In the genomic region with DNA sequence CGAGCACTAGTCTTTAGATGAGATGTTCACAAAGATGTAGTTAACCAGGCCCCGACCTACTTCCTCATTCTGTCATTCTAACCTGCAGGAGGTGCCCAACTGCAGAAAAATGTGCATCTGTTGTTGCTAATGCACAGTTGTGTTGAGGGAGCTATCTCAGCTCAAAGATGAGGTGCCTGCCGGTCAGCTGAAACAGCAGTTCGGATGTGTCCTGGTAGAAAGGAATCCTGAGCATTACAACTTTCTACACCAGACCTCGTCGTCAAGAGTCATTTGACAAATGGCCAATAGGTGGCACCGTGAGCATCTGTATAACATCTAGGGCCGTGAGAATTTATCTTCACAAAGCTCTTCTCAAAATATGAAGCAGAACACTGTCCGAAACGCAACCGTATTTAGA, we compare ENCODE assay signal across 8 mouse cellular contexts. TPM values are rescaled to one million over a fixed set of nuclear protein-coding genes. Genes with fewer than 3 reads are reported as not detected.
A peak's percentile ranks its signal among the peaks of the same experiment; 100 is the strongest.
DNase-seq lines count a peak whose midpoint lies in the region; ATAC-seq lines count a peak whose summit lies in the region.

No protein-coding gene starts in this region.

- no peak overlapping the region for H3K4me3 ChIP-seq in forebrain, embryonic 14.5 days (ENCODE audit: low read depth, low read length)
- H3K4me3 ChIP-seq in forebrain, embryonic 16.5 days (replicated peaks; ENCODE audit: low read length) = no peak overlapping the region
- H3K4me3 ChIP-seq in embryonic facial prominence, embryonic 12.5 days = no peak overlapping the region
- H3K4me3 ChIP-seq in lung, embryonic 16.5 days (ENCODE audit: low read length) = no peak overlapping the region

- ATAC-seq in forebrain, embryonic 14.5 days = no peak
- no peak for ATAC-seq in forebrain, embryonic 16.5 days
- 0 out of 2 replicates have a peak, but pooled peaks have one; percentile 47 for ATAC-seq in embryonic facial prominence, embryonic 12.5 days (ENCODE audit: insufficient number of reproducible peaks, insufficient read depth, low FRiP score, low TSS enrichment)
- ATAC-seq in lung, embryonic 16.5 days (ENCODE audit: low read depth) = no peak

- no peak overlapping the region for H3K27ac ChIP-seq in forebrain, embryonic 14.5 days (ENCODE audit: low read depth, low read length)
- no peak overlapping the region for H3K27ac ChIP-seq in forebrain, embryonic 16.5 days (ENCODE audit: low read length)
- no peak overlapping the region for H3K27ac ChIP-seq in embryonic facial prominence, embryonic 12.5 days
- H3K27ac ChIP-seq in lung, embryonic 16.5 days (ENCODE audit: low read length) = no peak overlapping the region

- no peak overlapping the region for H3K4me2 ChIP-seq in forebrain, embryonic 14.5 days (ENCODE audit: low read length)
- H3K4me2 ChIP-seq in forebrain, embryonic 16.5 days (ENCODE audit: low read length) = no peak overlapping the region
- no peak overlapping the region for H3K4me2 ChIP-seq in embryonic facial prominence, embryonic 12.5 days (replicated peaks)
- no peak overlapping the region for H3K4me2 ChIP-seq in lung, embryonic 16.5 days (ENCODE audit: low read depth, low read length)

- DNase-seq in forebrain, embryonic 14.5 days (ENCODE audit: low spot score) = peak; percentile 87
- DNase-seq in 3T3-L1 (ENCODE audit: low read depth, low spot score) (peak; percentile 88), adipocyte (ENCODE audit: low spot score) (peak; percentile 79)
- peak; percentile 78 for DNase-seq in kidney, postnatal 10 days
- peak; percentile 49 for DNase-seq in right cerebral cortex, postnatal 4 days

- H3K4me1 ChIP-seq in forebrain, embryonic 14.5 days (ENCODE audit: control insufficient read depth, insufficient read depth, low read length) = peaks cover 2% of the 10 kb centered on the region; the same call in 1 of the 2 replicates
- H3K4me1 ChIP-seq in forebrain, embryonic 16.5 days (replicated peaks; ENCODE audit: control insufficient read depth, insufficient read depth, low read length) = no peaks in the 10 kb centered on the region
- H3K4me1 ChIP-seq in embryonic facial prominence, embryonic 12.5 days = peaks cover 11% of the 10 kb centered on the region; the same call in 1 of the 2 replicates
- peaks cover 5% of the 10 kb centered on the region for H3K4me1 ChIP-seq in lung, embryonic 16.5 days (replicated peaks; ENCODE audit: control insufficient read depth, insufficient read depth, low read length)

- 32% methylated on average over 11 of the region's 11 CpGs for WGBS in forebrain, embryonic 14.5 days
- 25% methylated on average over 11 of the region's 11 CpGs for WGBS in forebrain, embryonic 16.5 days
- 25% methylated on average over 11 of the region's 11 CpGs for WGBS in embryonic facial prominence, embryonic 12.5 days
- WGBS in lung, embryonic 16.5 days = 13% methylated on average over 11 of the region's 11 CpGs

- no peak overlapping the region for H3K9ac ChIP-seq in forebrain, embryonic 14.5 days (ENCODE audit: low read length)
- H3K9ac ChIP-seq in forebrain, embryonic 16.5 days (replicated peaks; ENCODE audit: low read depth, low read length) = no peak overlapping the region
- no peak overlapping the region for H3K9ac ChIP-seq in embryonic facial prominence, embryonic 12.5 days
- peak overlapping the region; percentile 18; the same call in 1 of the 2 replicates for H3K9ac ChIP-seq in lung, embryonic 16.5 days (ENCODE audit: low read length)

- no peaks in the 10 kb centered on the region for H3K27me3 ChIP-seq in forebrain, embryonic 14.5 days (replicated peaks; ENCODE audit: control insufficient read depth, insufficient read depth, low read length)
- 0 out of 2 replicates have a peak, but pooled peaks cover 3% of the 10 kb centered on the region for H3K27me3 ChIP-seq in forebrain, embryonic 16.5 days (replicated peaks; ENCODE audit: control insufficient read depth, insufficient read depth, low read length)
- no peaks in the 10 kb centered on the region for H3K27me3 ChIP-seq in embryonic facial prominence, embryonic 12.5 days
- H3K27me3 ChIP-seq in lung, embryonic 16.5 days (ENCODE audit: control insufficient read depth, insufficient read depth, low read depth, low read length) = no peaks in the 10 kb centered on the region

- no peaks in the 10 kb centered on the region for H3K9me3 ChIP-seq in forebrain, embryonic 14.5 days (replicated peaks; ENCODE audit: control insufficient read depth, low read length)
- H3K9me3 ChIP-seq in forebrain, embryonic 16.5 days (ENCODE audit: control insufficient read depth, low read length) = no peaks in the 10 kb centered on the region
- no peaks in the 10 kb centered on the region for H3K9me3 ChIP-seq in embryonic facial prominence, embryonic 12.5 days
- no peaks in the 10 kb centered on the region for H3K9me3 ChIP-seq in lung, embryonic 16.5 days (ENCODE audit: control insufficient read depth, low read length)

- no peaks in the 10 kb centered on the region for H3K36me3 ChIP-seq in forebrain, embryonic 14.5 days (ENCODE audit: control insufficient read depth, insufficient read depth, low read length)
- H3K36me3 ChIP-seq in forebrain, embryonic 16.5 days (ENCODE audit: control insufficient read depth, insufficient read depth) = no peaks in the 10 kb centered on the region
- no peaks in the 10 kb centered on the region for H3K36me3 ChIP-seq in embryonic facial prominence, embryonic 12.5 days
- H3K36me3 ChIP-seq in lung, embryonic 16.5 days (ENCODE audit: control insufficient read depth, insufficient read depth, low read length) = no peaks in the 10 kb centered on the region

RNA-seq across cellular contexts. Expression of a gene that starts 30.4 kb away (rescaled TPM):
- 41.6 and 44.1 TPM in 2 replicates for polyA plus RNA-seq in forebrain, embryonic 14.5 days (2014; fragmentation: Nextera tagmentation; extraction: Ambion mirVana)
- 33.1 and 43.8 TPM in 2 replicates for polyA plus RNA-seq in forebrain, embryonic 16.5 days (2015; fragmentation: Nextera tagmentation; extraction: Ambion mirVana)
- polyA plus RNA-seq in embryonic facial prominence, embryonic 12.5 days (2016; fragmentation: Nextera tagmentation; extraction: Ambion mirVana) = 50.3 and 51.0 TPM in 2 replicates
- polyA plus RNA-seq in lung, embryonic 16.5 days (2015; fragmentation: Nextera tagmentation; extraction: Ambion mirVana) = 44.6 and 46.2 TPM in 2 replicates

RNA-seq across cellular contexts. Expression of a gene that starts 55.3 kb away (rescaled TPM):
- polyA plus RNA-seq in forebrain, embryonic 14.5 days (2014; fragmentation: Nextera tagmentation; extraction: Ambion mirVana) = 0.27 and 0.52 TPM in 2 replicates
- 0.21 and 0.23 TPM in 2 replicates for polyA plus RNA-seq in forebrain, embryonic 16.5 days (2015; fragmentation: Nextera tagmentation; extraction: Ambion mirVana)
- polyA plus RNA-seq in embryonic facial prominence, embryonic 12.5 days (2016; fragmentation: Nextera tagmentation; extraction: Ambion mirVana) = 2.3 and 2.4 TPM in 2 replicates
- polyA plus RNA-seq in lung, embryonic 16.5 days (2015; fragmentation: Nextera tagmentation; extraction: Ambion mirVana) = 1.2 and 1.3 TPM in 2 replicates

RNA-seq across cellular contexts. Expression of a gene that starts 55.8 kb away (rescaled TPM):
- polyA plus RNA-seq in forebrain, embryonic 14.5 days (2014; fragmentation: Nextera tagmentation; extraction: Ambion mirVana) = 85.4 and 102 TPM in 2 replicates
- 76.7 and 80.7 TPM in 2 replicates for polyA plus RNA-seq in forebrain, embryonic 16.5 days (2015; fragmentation: Nextera tagmentation; extraction: Ambion mirVana)
- 67.8 and 68.1 TPM in 2 replicates for polyA plus RNA-seq in embryonic facial prominence, embryonic 12.5 days (2016; fragmentation: Nextera tagmentation; extraction: Ambion mirVana)
- 99.3 and 102 TPM in 2 replicates for polyA plus RNA-seq in lung, embryonic 16.5 days (2015; fragmentation: Nextera tagmentation; extraction: Ambion mirVana)
